Mouse (Mus musculus) forebrain, postnatal 0 days (tissue): ENCODE data around the gene Lama2. TPM values are rescaled to one million over a fixed set of nuclear protein-coding genes. Genes with fewer than 3 reads are reported as not detected.

Experiments used
- ATAC-seq: fragments of 200-750 bp; cut with Nextera tagmentation; 2 replicates; pipeline ENCODE4 v1.8.0; 2017; ENCODE audit warnings: mild to moderate bottlenecking, moderate library complexity
- DNase-seq: peaks from one replicate; pipeline ENCODE4 v3.0.0-alpha.2; 2015
- H3K27ac ChIP-seq: fragments of 300-500 bp; sonication (generic); 2 replicates; pipeline ENCODE4 v1.5.1; 2014; ENCODE audit warnings: low read depth, mild to moderate bottlenecking, antibody characterized with exemption, low read length, moderate library complexity, mixed read lengths
- H3K27me3 ChIP-seq: fragments of 300-500 bp; sonication (generic); 2 replicates; pipeline ENCODE4 v1.6.1; 2014; ENCODE audit warnings: mild to moderate bottlenecking, low read length, mixed read lengths; ENCODE audit not compliant: insufficient read depth
- H3K36me3 ChIP-seq: fragments of 300-500 bp; sonication (generic); 2 replicates; pipeline ENCODE4 v1.6.1; 2014; ENCODE audit warnings: mild to moderate bottlenecking, moderate library complexity; ENCODE audit not compliant: insufficient read depth
- H3K4me1 ChIP-seq: fragments of 300-500 bp; sonication (generic); 2 replicates; pipeline ENCODE4 v1.6.1; 2014; ENCODE audit warnings: antibody characterized with exemption; ENCODE audit not compliant: insufficient read depth
- H3K4me2 ChIP-seq: fragments of 300-500 bp; sonication (generic); 2 replicates; pipeline ENCODE4 v1.6.1; 2014; ENCODE audit warnings: low read depth, mild to moderate bottlenecking, moderate library complexity
- H3K4me3 ChIP-seq: fragments of 300-500 bp; sonication (generic); 2 replicates; pipeline ENCODE4 v1.5.1; 2014; ENCODE audit warnings: low read depth, low read length, mixed read lengths
- H3K9ac ChIP-seq: fragments of 300-500 bp; sonication (generic); 2 replicates; pipeline ENCODE4 v1.6.1; 2014; ENCODE audit warnings: mild to moderate bottlenecking
- H3K9me3 ChIP-seq: fragments of 300-500 bp; sonication (generic); 2 replicates; pipeline ENCODE4 v1.6.1; 2016; ENCODE audit warnings: low read length
- CTCF ChIP-seq: sonication (generic); IDR thresholded peaks from 2 replicates; pipeline ENCODE4 v1.5.1; 2016; ENCODE audit warnings: antibody characterized with exemption, control low read depth, low read depth
- WGBS: fragments of 180-500 bp; shearing (Covaris S2); extraction: QIAGEN DNeasy Blood & Tissue Kit; methylation state at CpG from one replicate; pipeline ENCODE4 v1.1.7; 2014; 5-methylcytosine and 5-hydroxymethylcytosine counted together
- polyA plus RNA-seq: library from polyadenylated mRNA; unstranded; fragments of >200 nt; fragmentation: Nextera tagmentation; extraction: Ambion mirVana; gene quantifications from 2 replicates; pipeline ENCODE4 v1.2.1, GENCODE M21; 2015
- total RNA-seq: library from RNA; depleted of rRNA; stranded (reverse); fragments of >200 nt; gene quantifications from 2 replicates; pipeline ENCODE4 v1.2.3, GENCODE M21; 2014

Lama2 gene
- total and polyA plus RNA-seq, 2 experiments from 2014 or later: 3.7 to 11.9 TPM

DNA sequence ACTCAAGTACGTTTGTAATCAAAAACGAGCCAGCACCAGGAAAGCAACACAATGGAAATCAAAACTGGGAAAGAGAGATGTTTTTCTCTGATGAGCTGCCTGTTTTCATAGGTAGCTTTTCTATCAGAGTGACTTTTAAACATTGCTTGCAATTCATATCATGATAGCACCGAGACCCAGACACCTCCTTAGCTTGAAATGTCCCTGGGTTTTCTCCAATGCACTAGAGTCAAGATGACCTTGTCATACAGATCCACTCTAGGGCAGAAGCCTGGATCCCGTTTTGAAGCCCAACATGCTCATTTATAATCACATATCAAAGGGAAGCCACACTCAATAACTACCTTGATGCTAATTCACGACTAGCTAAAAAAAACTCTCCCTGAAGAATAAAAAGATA lies 386.0 kb downstream of the Lama2 start:
- Histone ChIP-seq H3K4me2 (no peak overlapping the region), H3K9me3 (no peaks in the 10 kb centered on the region), H3K36me3 (no peaks in the 10 kb centered on the region), H3K27me3 (no peaks in the 10 kb centered on the region), H3K9ac (no peak overlapping the region), H3K4me3 (no peak overlapping the region), H3K4me1 (no peaks in the 10 kb centered on the region), H3K27ac (no peak overlapping the region)
- 80% methylated on average over 5 of the region's 5 CpGs for WGBS
- no peak for TF ChIP-seq CTCF
- ATAC-seq (no peak), DNase-seq (no peak)

DNA sequence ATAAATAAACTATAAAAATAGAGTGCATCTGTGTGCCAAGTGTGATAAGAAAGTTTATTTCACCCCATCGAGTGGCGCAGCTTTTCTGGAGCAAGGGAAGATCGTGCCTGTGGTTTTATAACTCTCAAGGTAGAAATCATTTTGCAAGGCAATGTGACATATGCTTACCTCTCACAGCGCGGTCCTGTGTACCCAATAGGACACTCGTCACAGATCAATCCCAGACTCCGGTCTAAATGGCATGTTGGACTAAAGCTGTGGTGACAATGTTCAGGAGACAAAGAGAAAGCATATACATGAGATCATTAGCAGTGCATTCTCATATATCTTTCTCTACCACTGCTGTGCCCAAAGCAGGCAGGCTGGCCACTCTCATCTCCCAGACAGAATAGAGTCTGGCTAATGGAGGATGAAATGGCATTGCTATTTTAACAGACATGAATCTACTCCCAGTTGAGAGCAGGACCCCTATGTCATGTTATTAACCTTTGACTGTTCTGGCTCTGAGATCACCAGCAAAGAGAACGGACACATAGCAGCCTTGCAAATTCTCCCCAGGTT lies 395.7 kb downstream of the Lama2 start:
- WGBS: 84% methylated on average over 8 of the region's 8 CpGs
- no peak for TF ChIP-seq CTCF
- H3K4me2 ChIP-seq: no peak overlapping the region
- ATAC-seq (no peak), DNase-seq (no peak)
- H3K4me1 ChIP-seq: 0 out of 2 replicates have a peak, but pooled peaks cover 2% of the 10 kb centered on the region
- no peak overlapping the region for H3K4me3 ChIP-seq
- no peak overlapping the region for H3K27ac ChIP-seq
- H3K36me3 ChIP-seq: no peaks in the 10 kb centered on the region
- H3K9me3 ChIP-seq: no peaks in the 10 kb centered on the region
- H3K9ac ChIP-seq: no peak overlapping the region
- no peaks in the 10 kb centered on the region for H3K27me3 ChIP-seq

DNA sequence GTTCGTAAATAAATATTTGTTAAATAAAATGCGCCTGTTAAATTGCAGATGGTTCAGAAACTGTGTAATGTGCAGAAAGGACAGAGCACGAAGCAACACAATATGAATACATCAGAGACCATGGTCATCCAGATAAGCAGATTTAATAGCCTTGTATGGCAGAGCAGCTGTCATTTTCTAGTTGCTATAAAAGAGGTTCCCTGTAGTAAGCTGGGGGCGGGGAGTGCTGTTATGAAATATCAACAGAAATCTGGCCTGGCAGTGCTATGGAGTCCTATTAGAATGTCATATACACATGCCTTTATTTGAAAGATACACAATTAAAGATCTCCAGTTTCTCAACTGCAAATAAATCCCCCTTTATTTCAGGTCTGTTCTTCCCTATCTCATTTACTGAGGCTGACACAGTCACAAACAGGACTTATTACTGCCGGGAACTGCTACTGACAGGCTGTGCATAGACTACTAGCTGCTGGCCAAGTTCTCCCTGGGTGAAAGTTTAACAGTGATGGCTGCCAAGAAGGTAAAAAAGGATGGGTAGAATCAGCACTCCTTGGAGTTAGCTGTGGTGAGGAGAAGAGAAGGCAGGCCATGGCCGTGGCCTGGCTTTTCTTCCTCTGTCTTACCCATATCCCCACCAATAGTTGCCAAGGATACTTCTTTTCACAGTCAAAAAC lies 396.8 kb downstream of the Lama2 start:
- no peak for ATAC-seq

DNA sequence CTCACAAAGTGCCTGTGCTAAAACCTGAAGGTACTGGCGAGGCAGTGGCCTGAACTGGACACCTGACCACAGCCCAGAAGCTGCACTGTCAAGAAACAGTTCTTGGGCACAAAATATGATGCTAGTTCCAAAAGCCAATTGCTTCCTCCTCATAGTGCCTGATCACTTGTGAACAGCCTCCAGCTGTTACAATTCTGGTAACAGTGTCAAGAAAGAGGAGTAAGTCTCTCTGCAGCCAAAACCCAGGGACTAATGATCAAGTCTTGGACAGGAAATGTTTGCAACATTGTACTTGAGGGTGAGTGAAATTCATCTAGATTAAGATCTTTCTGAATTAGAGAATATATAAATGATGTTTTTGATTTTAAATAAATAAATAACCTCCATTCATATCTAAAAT lies 399.9 kb downstream of the Lama2 start:
- TF ChIP-seq CTCF: no peak
- no peaks in the 10 kb centered on the region for H3K9me3 ChIP-seq
- no peak overlapping the region for H3K4me2 ChIP-seq
- DNase-seq (no peak), ATAC-seq (no peak)
- no peak overlapping the region for H3K4me3 ChIP-seq
- 66% methylated on average over 1 of the region's 1 CpGs for WGBS
- H3K27ac ChIP-seq: no peak overlapping the region
- no peaks in the 10 kb centered on the region for H3K27me3 ChIP-seq
- no peaks in the 10 kb centered on the region for H3K36me3 ChIP-seq
- 0 out of 2 replicates have a peak, but pooled peaks cover 2% of the 10 kb centered on the region for H3K4me1 ChIP-seq
- no peak overlapping the region for H3K9ac ChIP-seq

More for the DNA sequence above, 396.8 kb downstream of the Lama2 start:
- DNase-seq: no peak
- Histone ChIP-seq H3K36me3 (no peaks in the 10 kb centered on the region), H3K4me3 (no peak overlapping the region), H3K27me3 (no peaks in the 10 kb centered on the region), H3K4me2 (no peak overlapping the region), H3K4me1 (0 out of 2 replicates have a peak, but pooled peaks cover 2% of the 10 kb centered on the region), H3K9ac (no peak overlapping the region), H3K27ac (no peak overlapping the region), H3K9me3 (no peaks in the 10 kb centered on the region)
- 69% methylated on average over 6 of the region's 6 CpGs for WGBS
- TF ChIP-seq CTCF: no peak

DNA sequence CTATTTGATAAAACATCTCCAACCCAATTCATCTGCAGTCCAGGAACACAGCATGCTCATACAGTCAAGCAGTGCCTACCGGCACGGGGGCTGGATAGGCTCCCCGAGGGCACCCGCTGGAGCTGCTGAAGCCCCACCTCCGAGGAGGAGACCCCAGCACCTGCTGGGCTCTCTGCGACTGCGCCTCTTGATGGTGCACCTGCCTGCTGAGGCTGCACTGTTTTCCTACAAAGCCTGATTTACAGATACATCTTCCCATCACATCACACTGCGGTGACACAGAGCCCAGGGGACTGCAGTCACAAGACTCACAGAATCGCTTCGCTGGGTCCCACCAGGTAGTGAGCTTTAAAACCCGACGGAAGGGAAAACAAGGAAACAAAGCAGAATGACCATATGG lies 412.2 kb downstream of the Lama2 start:
- Histone ChIP-seq H3K9me3 (no peaks in the 10 kb centered on the region), H3K4me3 (no peak overlapping the region), H3K4me1 (no peaks in the 10 kb centered on the region), H3K4me2 (no peak overlapping the region), H3K9ac (no peak overlapping the region), H3K27ac (no peak overlapping the region), H3K27me3 (no peaks in the 10 kb centered on the region), H3K36me3 (no peaks in the 10 kb centered on the region)
- DNase-seq: no peak
- no peak for ATAC-seq
- 18% methylated on average over 12 of the region's 12 CpGs for WGBS
- TF ChIP-seq CTCF: no peak

DNA sequence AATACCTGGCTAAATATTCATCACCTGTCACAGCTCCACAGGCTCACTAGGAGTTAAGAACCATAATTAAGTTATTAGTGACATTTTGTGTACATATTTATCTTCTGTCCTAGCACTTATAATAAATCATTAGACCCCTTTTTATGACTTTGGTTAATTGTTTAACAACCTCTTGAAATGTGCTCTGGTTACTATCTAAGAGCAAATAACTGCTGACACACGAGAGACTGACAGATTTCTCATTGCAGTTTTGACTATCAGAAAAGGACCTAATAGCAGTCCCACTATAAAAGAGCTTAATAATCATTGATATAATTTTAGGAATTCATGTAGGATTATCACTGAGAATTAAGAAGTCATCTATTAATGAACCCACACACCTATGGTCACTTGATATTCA lies 421.1 kb downstream of the Lama2 start:
- ATAC-seq: no peak
- no peaks in the 10 kb centered on the region for H3K27me3 ChIP-seq
- WGBS: 78% methylated on average over 1 of the region's 1 CpGs
- H3K4me3 ChIP-seq: no peak overlapping the region
- H3K9me3 ChIP-seq: no peaks in the 10 kb centered on the region
- no peak for DNase-seq
- H3K4me2 ChIP-seq: no peak overlapping the region
- no peaks in the 10 kb centered on the region for H3K36me3 ChIP-seq
- H3K4me1 ChIP-seq: no peaks in the 10 kb centered on the region
- no peak for TF ChIP-seq CTCF
- H3K27ac ChIP-seq: no peak overlapping the region
- H3K9ac ChIP-seq: no peak overlapping the region

DNA sequence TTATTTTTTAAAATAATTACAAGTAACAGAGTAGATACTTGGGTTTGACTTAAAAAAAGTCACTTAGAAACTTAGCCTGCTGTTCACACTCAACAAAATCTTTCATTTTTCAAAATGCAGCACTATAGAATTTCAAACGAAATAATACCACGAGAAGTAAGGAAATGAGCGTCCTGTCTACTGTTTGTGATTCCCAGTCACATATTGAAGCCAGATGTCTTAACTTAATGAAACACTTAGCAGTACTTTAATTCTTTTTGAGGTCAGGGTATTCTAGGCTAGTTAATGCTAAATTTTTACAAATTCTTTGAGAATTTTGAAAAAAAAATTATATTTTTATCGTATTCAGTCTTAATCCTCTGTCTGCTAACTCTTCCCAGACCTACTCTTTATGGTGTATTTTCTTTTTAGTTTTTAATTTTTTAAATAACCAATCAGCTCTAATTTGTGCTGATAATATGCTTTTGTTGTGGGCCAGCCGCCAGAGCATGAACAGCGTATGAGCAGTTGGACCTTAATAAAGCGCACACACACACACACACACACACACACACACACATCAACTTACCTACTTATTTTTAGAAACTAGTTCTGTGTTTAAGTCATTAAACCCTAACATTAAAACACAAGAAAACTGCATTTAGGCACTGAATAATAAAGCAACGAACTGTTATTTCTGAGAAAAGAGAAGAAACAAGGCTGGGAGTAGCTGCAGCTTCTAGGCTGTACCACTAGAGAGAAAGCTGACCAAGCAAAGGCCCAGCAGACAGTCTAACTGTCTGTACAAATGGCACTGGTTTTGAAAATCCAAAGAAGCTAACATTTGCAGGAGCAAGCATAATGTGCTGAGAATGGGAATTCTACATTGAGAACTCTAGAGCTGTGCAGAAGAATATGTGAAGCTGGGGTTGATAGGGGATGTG lies 425.3 kb downstream of the Lama2 start:
- no peak overlapping the region for H3K4me2 ChIP-seq
- TF ChIP-seq CTCF: no peak
- H3K27me3 ChIP-seq: no peaks in the 10 kb centered on the region
- ATAC-seq (no peak), DNase-seq (no peak)
- H3K4me1 ChIP-seq: no peaks in the 10 kb centered on the region
- no peaks in the 10 kb centered on the region for H3K36me3 ChIP-seq
- no peak overlapping the region for H3K27ac ChIP-seq
- 85% methylated on average over 8 of the region's 8 CpGs for WGBS
- no peak overlapping the region for H3K4me3 ChIP-seq
- no peak overlapping the region for H3K9ac ChIP-seq
- no peaks in the 10 kb centered on the region for H3K9me3 ChIP-seq
